Mouse (Mus musculus) hematopoietic stem cell, adult 5-6 weeks (primary cell): ENCODE data around the gene Zfp456. TPM values are rescaled to one million over a fixed set of nuclear protein-coding genes. Genes with fewer than 3 reads are reported as not detected.
"Not testable (repeated sequence)": the region's sequence is repeated elsewhere in the genome, so short reads cannot be mapped to it uniquely, and the experiment has no call there.

Experiments used
- ATAC-seq, 2 experiments: fragments of 125-278 bp in 1 of 2; replicated peaks in 1 of 2; 2 replicates each; pipeline ENCODE4 v1.8.0; 2016 to 2017; ENCODE audit warnings: inconsistent platforms in 2 of 2, mild to moderate bottlenecking in 2 of 2, moderate number of reproducible peaks in 2 of 2, low read depth in 1 of 2, moderate TSS enrichment in 1 of 2; ENCODE audit not compliant: low FRiP score in 2 of 2, poor library complexity in 2 of 2, severe bottlenecking in 2 of 2, insufficient read depth in 1 of 2, low TSS enrichment in 1 of 2
- total RNA-seq: library from RNA; stranded (forward); fragments of 172-1452, 232-1000 nt; gene quantifications from 2 replicates; pipeline ENCODE4 v1.2.3, GENCODE M21; 2017

The Zfp456 gene
- total RNA-seq, result 5.9 and 6.1 TPM in 2 replicates

DNA sequence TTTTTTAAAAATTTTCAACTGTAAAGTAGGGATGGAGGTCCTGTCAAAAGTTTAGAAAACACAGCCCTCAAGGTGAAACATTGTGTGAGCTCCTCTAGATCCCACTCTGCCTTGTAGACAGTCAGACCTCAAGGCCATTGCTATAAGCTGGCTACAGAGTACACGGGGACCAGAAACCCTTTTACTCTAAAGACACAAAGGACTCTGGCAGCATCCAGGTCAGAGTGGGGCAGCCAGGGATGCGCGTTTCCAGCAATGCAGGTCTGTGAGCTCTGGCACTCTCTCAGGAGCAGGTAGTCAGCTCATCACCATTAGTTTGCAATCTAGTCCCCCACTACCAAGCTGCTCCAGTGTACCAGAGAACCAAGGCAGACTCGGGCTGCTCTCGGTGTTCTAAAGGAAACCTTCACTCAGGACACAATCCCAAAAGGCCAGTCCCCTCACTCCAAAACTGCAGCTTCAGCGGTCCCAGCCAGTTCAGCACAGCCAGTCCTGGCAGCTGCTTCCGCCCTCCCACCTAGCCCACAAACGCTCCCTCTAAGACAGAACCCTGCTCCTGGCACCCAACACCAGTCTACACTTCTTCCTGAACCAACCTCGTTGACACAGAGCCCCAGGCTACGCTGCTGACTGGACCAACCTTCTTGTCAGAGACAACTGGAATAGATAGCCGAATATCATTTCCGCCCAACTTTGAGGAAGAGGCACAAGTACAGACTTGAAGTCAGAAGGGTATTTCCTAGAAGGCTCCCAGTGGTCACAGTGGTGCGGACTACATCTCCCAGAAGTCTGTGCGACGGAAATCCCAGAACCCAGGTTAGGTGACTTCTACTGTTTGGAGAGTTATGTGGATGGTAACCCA lies at the start of gene Zfp456, which contains the start of gene Gm28041:
Gene Zfp456, minus strand, starts transcription at position 761 of the 862 bp plus-strand sequence.
Gene Gm28041, minus strand, starts transcription at position 684 of the 862 bp plus-strand sequence.
- peak; percentile 98 for ATAC-seq

DNA sequence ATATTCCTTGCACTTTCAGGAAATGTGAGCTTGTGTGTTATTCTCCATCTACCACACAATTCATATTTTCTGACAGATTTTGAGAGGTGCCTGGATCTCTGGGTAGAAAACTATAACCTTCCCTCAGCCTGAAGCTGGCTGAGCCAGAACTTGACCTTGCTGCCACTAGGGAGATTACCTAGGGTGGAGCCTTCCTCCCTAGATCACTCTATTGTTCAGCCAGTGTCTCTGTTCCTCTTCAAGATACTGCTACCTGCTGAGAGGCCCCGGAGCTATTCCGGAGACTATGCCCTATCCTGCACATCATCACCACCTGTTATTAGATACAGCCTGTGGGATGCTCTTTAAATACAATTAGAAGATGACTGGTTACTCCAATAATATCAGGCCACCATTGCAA lies 46.9 kb upstream of the Zfp456 start:
- ATAC-seq, result not testable (repeated sequence)

DNA sequence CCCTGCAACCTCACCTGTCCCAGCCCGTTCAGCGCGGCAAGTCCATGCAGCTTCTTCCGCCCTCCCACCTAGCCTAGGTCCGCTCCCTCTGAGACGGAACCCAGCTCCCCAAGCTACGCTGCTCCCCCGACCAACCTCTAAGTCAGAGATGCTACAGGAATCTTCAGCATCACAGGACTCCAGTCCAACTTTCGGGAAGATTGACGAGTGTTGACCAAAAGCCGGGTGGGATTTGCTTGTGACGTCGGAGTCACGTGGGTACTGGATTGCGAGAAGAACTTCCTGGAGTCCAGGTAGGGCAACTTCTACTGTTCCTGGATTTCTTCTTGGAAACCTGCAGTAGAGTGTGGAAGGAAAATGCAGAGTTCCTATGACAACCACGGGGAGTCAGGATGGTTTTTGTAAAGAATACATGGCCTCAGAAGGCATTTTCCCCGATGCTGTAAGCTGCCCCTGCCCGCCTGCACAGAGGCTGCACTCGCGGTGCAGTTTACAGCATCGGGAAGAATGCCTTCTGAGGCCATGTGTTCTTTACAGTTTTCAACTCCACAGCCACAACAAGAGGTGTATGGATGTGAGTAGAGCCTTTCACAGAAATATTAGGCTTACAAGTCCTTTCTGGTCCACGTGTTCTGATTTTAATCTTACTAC lies 45.7 kb upstream of the Zfp456 start, which contains the start of gene Zfp459:
Gene Zfp459, minus strand, starts transcription at position 212 of the 651 bp plus-strand sequence.
- ATAC-seq, result peak; percentile 76 to 81

DNA sequence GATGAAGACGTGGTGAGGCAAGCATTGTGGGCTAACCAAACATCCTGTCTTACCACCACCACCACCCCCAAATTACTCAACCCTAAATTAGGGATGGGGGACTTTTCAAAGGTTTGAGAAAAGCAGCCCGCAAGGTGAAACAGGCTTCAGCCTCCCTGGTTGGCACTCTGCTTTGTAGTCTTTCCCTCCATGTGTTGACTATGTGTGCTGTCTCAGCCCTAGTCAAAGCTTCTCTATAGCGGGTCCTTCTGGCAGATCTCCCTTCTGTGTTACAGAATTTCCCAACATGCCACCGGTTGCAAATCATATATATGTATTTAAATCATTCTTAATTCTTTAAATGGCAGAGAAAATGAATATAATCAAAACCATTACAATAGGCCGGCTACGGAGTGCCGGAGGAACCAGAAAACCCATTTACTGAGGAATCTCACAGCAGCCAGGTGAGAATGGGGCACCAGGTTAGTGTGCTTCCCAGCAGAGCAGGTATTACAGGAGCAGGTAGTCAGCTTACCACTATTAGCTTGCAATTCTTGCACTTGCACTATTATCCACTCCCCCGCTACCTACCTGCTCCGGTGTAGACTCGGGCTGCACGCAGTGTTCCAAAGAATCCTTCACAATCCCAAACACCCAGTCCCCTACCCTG lies 45.1 kb upstream of the Zfp456 start:
- ATAC-seq, result peak; percentile 3 to 8; a peak in 1 of 4 replicates

DNA sequence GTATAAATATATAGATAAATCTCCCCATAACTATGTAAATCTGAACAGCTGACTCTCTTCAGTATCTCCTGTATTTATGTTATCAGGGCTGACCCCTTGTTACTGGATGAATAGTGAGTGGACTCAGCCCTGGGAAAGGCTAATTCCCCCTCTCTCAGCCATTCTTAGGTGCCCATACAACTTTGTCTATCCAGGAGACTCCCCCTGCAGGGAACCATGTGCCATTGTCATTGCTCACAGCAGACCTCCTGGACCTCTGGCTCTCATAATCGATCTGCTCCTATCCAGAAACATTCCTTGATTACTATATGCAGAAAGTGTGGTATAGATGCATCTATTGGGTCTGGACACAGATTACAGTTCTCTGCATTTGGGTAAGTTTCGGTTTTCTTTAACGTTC lies 41.2 kb upstream of the Zfp456 start:
- ATAC-seq, result no peak

DNA sequence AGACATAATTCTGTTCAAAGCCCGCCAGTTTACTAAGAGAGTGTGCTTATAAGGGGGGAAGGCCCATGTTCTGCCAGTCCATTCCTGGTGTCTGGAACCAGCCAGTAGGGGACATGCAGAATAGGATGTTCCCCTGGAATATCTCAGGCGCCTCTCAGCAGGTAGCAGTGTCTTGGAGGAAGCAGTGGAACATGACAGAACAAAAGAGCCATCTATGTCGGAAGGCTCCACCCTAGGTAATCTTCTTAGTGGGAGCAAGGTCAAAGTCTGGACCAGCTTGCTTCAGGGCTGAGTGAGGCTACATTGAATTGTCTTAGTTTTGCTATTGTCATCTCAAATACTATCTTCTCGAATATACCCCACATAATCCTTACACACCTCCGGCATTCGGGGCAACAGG lies 40.1 kb upstream of the Zfp456 start:
- no peak for ATAC-seq

DNA sequence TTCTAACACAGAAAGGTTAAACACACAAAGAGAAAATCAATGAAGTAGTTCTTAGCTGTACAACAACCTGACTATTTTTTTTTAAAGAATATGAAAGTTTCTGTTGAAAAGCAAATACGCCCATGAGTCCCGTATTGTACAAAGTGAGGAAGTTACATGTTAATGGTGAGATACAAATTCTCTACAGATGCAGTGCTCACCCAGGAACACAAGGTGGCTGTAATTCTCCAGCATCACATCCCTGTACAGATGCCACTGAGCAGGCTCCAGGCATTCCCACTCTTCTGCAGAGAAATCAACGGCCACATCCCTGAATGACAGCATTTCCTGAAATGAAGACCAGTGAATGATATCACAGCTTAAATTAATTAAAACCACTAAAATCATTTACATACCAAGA lies 38.0 kb upstream of the Zfp456 start:
- 0 out of 4 replicates have a peak, but pooled peaks of 1 of the 2 experiments have one; percentile 42 for ATAC-seq

DNA sequence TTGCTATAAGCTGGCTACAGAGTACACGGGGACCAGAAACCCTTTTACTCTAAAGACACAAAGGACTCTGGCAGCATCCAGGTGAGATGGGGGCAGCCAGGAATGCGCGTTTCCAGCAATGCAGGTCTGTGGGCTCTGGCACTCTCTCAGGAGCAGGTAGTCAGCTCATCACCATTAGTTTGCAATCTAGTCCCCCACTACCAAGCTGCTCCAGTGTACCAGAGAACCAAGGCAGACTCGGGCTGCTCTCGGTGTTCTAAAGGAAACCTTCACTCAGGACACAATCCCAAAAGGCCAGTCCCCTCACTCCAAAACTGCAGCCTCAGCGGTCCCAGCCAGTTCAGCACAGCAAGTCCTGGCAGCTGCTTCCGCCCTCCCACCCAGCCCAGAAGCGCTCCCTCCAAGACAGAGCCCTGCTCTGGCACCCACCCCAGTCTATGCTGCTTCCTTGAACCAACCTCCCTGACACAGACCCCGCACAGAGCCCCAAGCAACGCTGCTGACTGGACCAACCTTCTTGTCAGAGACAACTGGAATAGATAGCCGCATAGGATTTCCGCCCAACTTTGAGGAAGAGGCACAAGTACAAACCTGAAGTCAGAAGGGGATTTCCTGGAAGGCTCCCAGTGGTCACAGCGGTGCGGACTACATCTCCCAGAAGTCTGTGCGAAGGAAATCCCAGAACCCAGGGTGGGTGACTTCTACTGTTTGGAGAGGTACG lies 23.7 kb upstream of the Zfp456 start, which contains the start of gene Zfp429:
Gene Zfp429, minus strand, starts transcription at position 637 of the 721 bp plus-strand sequence.
- ATAC-seq, result peak; percentile 99

DNA sequence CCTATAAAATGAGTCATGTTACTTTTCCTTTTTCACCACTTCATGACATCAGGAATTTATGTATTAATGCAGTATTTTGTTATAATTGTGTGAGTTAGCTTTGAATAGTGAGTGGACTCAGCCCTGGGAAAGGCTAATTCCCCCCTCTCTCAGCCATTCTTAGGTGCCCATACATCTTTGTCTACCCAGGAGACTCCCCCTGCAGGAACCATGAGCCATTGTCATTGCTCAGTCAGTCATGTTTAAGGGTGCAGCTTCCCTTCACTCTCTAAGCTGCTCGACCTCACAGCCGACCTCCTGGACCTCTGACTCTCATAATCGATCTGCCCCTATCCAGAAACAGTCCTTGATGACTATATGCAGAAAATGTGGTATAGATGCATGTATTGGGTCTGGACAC lies 645 bp upstream of the Zfp456 start:
- ATAC-seq, result peak; percentile 27 to 46; a peak in 2 of 4 replicates

DNA sequence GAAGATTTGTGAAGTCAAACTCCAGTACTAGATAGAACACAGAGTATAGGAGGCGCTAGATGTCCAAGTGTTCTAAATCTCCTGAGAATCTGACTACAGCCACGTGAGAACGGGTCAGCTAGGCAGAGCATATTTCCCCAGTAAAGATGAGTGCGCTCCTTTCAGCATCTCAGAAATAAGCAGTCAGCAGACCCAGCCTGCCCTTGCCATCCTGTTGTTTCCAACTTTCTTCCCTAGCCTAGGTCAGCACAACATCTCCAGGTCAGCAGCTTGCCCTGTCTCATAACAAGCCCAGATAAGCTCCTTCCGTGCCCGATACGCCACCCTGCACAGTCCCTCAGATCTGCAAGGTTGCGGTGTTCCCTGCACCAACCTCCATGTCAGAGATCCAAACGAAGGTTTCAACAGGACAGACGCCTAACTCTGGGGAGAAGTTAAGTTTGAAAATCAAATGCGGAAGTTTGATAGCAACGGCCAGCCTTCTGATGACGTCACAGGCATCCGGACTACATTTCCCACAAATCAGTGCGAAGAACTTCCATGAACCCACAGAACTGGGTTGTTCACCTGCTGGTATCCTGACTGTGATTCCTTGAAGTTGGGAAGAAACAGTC lies 15.4 kb downstream of the Zfp456 start, which contains the start of the genes Gm28044 and Zfp953:
Gene Gm28044, minus strand, starts transcription at position 406 of the 614 bp plus-strand sequence.
Gene Zfp953, minus strand, starts transcription at position 475 of the 614 bp plus-strand sequence.
- ATAC-seq, result peak; percentile 93 to 98

DNA sequence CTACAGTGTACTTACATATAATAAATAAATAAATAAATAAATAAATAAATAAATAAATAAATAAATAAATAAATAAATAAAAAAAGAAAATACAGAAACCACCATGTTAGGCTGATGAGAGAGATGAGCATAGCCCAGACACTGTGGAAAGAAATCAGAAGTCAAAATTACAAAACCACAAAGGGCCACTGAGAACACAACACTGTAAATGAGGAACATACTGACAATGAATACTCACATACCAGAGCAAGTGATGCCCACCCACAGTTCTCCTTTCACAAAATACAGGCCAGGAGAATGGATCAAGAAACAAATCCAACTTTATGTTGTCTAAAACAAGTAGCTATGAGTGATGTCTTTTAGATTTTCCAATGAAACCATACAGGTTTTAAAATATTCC lies 23.8 kb downstream of the Zfp456 start:
- ATAC-seq, result no peak

DNA sequence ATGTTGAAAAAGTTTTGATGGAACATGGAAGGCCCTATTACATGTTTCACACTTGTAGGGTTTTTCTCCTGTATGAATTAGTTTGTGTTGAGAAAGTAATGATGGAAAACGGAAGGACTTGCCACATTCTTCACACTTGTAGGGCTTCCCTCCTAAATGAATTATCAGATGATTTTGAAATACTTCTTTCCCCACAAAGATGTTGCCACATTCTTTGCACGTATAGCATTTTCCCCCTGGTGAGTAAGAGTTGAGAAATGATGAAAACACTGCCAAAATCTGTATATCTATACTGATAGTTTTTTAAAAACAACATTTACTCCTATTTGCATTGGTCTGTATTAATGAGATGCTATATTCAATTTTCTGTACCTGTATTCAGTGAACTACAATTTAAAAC lies 32.2 kb downstream of the Zfp456 start:
- no peak; a peak in 1 of 4 replicates for ATAC-seq

DNA sequence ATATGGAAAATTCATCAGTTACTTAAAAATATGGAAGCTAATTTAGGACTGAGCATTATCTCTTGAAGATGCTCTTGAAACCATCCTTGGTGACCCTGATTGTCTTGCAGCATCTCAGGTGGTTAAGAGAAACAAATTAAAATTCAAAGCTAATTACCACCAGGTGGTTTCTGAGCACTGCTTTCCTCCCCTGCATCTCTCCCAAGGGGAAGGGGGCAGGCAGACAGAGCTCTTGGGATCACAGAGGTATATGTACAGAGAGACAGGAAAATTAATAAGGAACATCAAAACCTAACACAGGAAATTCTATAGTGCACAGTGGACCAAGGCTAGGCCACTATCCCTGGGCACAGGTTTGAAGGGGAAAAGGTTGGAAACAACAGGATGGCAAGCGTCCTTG lies 42.7 kb downstream of the Zfp456 start:
- 0 out of 4 replicates have a peak, but pooled peaks of 1 of the 2 experiments have one; percentile 4 for ATAC-seq

DNA sequence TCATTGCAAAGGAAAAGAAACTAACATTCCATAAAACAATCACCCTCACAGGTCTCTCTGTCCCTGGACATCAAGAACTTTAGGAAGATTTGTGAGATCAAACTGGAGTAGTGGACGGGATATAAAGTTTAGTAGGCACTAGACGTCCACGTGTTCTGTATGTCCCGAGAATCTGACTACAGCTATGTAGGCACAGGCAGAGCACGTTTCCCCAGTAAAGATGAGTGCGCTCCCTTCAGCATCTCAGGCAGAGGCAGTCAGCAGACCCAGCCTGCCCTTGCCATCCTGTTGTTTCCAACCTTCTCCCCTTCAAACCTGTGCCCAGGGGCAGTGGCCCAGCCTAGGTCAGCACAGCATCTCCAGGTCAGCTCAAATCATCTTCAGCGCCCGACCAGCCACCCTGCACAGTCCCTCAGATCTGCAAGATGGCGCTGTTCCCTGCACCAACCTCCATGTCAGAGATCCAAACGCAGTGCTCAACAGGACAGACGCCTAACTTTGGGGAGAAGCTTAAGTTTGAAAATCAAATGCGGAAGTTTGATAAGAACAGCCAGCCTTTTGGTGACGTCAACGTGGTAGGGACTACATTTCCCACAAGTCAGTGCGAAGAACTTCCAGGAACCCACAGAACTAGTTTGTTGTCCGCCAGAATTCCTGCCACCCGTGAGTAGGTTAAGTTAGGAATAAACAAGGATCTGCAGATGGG lies 43.4 kb downstream of the Zfp456 start, which contains the start of gene Zfp595:
Gene Zfp595, minus strand, starts transcription at position 552 of the 706 bp plus-strand sequence.
- peak; percentile 99 for ATAC-seq
